Mouse (Mus musculus) adrenal gland, postnatal 10 days (tissue): ENCODE measurements around the gene 4931409K22Rik. TPM values are rescaled to one million over a fixed set of nuclear protein-coding genes. Genes with fewer than 3 reads are reported as not detected.
A peak's percentile ranks its signal among the peaks of the same experiment; 100 is the strongest.
"Not testable (repeated sequence)": the region's sequence is repeated elsewhere in the genome, so short reads cannot be mapped to it uniquely, and the experiment has no call there.

Experiments
- DNase-seq: peaks from one replicate; pipeline ENCODE4 v3.0.0; 2021; ENCODE audit warnings: mixed read lengths
- total RNA-seq, 2 experiments: library from RNA; stranded (reverse); gene quantifications; 2 replicates each; pipeline ENCODE4 v1.2.3; 2021

4931409K22Rik gene
- total RNA-seq, 2 experiments from 2014 or later = not detected

DNA sequence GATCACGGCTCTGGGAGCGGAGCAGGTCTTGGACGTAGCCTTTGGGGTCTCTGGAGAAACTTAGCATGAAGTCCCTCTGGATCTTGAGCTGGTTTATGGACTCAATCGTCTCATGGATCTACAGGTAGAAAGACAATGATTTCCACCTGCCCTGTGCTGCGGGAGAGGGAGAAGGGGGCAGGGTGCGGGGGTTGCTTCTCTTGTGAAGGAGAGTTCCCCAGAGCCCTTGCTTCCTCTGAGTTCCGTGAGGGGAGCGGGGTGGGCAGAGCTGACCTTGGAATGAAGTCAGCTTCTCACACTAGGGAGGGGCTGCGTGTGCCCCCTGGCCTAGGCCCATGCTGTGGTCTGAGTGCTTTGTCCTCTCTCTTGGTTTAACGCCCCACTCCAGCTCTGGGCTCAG lies 36.6 kb upstream of the 4931409K22Rik start:
- DNase-seq = no peak

- DNase-seq = no peak
Measured at GRCm38 (mm10) chr5:24592471-24593160, 36.0 kb upstream of the 4931409K22Rik start.

- no peak for DNase-seq
Measured at GRCm38 (mm10) chr5:24591796-24592470, 35.3 kb upstream of the 4931409K22Rik start.

GRCm38 (mm10) chr5:24591268-24591721 lies 34.7 kb upstream of the 4931409K22Rik start:
- peak; percentile 69 for DNase-seq

- no peak for DNase-seq
Measured at GRCm38 (mm10) chr5:24589511-24590500, 33.2 kb upstream of the 4931409K22Rik start.

GRCm38 (mm10) chr5:24587200-24587577 lies 30.6 kb upstream of the 4931409K22Rik start:
- DNase-seq = no peak

DNA sequence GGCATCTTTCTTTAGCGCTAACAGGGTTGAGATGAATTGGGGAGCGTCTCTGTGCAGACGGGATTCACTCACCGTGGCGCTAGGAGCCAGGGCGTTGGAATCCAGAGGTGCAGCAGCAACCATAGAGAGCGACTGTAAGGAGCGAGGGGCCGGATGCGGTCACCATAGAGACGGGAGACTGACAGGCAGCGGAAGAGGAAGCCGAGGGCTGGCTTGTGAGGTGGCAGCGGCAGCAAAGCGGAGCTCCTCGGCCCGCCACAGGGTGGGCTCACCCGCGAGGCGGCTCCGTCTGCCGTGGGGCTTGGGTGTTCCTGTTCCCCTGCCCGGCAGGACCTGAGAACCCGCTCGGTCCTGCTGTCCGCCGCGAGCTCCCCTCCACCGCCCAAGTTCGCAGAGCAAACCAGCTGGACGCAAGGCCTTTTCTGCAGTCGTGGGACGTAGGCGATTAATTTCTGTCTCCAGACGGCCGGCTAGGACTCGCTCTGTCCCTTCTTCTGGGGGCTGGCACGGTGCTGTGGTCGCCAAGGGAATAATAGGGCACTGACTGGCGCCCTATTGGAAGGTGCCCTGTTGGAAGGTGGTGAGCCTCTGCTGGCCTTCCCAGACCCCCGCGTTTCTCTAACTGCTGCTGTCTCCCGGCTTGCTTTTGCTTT lies 30.1 kb upstream of the 4931409K22Rik start, which contains the start of gene Chpf2:
TSS of gene Chpf2 (plus strand) at position 195 of the 653 bp plus-strand sequence.
- DNase-seq = peak; percentile 90

DNA sequence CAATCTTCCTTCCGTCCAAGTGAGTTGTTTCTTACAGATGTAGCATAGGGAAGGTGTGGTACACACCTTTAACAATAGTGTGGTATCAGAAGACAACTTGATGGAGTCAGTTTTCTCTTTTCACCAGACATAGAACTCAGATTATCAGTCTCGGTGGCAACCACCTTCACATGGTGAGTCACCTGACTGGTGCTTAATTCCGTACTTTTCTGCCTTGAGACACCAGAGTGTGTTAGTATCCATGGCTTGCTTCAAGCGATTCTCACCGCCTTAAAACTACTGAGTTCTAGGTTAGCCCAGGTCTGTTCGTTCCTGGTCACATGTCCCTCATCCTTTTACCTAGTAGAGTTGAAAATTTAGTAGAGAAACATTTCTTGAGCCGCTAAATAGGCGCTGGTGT lies 29.5 kb upstream of the 4931409K22Rik start:
- DNase-seq = no peak

GRCm38 (mm10) chr5:24578109-24578963 lies 21.7 kb upstream of the 4931409K22Rik start:
- DNase-seq = no peak

- peak; percentile 100 for DNase-seq
Measured at GRCm38 (mm10) chr5:24577183-24577929, 20.7 kb upstream of the 4931409K22Rik start, which contains the start of gene Abcf2. TSS of gene Abcf2 (minus strand) at chr5:24577467.

DNA sequence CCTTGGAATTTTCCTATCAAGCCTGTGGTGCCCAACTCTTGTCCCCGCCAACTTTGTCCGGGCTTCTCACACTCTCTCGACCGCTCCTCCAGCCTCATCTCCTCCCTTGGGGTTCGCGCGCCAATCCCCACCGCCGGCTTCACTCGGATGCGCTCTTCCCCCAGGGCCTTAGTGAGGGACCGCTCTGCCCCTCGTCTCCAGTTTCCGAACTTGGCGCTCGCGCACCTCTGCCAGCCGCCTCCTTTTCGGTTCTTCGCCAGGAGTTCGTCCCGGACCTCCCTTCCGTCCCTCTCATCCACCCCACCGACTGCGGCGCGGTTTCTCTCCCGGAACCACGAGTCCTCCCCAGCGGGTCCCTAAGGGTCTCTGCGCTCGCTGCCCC lies 20.2 kb upstream of the 4931409K22Rik start:
- DNase-seq = no peak

DNA sequence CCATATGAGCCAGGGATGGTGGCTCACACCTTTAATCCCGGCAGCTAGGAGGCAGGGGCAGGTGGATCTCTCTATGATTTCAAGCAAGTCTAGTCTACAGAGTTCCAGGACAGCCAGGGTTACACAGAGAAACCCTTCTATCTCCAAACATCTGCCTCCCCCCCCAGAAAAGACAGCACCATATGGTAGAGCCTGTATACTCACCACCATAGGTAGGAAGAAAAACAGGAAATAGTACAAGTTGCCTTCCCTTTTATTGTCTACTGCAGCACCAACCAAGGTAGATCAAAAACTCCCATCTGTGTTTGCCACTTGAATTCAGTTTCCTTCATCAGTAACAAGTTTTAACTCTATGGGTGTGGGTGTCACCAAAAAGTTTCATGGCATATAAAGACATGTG lies 19.3 kb upstream of the 4931409K22Rik start:
- DNase-seq = no peak

DNA sequence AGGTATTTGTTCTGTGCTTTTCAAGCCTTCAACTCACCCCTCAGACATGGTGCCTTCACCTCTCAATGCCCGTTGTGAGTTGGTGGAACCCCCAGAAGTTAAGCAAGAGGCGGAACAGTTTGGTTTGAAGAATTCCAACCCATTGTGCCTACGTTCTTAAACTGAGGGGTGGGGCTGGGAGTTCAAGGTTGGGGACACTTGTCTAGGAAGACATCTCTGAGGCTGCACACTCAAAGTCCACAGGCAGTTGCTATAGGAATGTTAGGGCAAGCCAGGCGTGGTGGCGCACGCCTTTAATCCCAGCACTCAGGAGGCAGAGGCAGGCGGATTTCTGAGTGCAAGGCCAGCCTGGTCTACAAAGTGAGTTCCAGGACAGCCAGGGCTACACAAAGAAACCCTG lies 1.3 kb downstream of the 4931409K22Rik start:
- DNase-seq = not testable (repeated sequence)

DNA sequence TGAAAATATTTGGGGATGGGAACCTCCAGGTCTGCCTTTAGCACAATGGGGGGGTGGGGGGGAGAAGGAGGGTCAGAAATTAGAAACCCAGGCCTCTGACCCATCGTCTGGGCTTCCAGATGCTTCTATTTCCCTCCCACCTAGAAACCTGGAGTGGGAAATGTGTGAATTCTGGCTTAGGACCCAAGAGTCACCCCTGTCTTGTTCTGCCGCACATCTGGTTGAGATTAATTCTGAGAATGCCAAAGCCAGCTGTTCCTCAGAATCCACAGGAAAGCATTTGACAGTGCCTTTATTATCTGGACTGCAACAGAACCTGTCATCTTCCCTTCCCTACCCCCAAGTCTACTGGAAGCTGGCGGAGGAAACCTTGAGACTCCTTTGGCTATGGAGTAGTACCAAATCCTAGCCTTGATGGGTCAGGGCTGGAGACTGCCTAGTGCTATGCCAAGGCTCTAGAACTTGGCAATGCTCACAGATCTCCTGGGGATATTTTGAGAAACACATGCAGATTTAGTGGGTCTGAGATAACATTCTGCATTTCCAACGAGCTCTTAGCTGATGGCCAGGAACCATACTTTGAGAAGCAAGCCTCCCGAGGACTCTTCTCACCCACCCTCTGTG lies 2.9 kb downstream of the 4931409K22Rik start:
- peak; percentile 45 for DNase-seq

DNA sequence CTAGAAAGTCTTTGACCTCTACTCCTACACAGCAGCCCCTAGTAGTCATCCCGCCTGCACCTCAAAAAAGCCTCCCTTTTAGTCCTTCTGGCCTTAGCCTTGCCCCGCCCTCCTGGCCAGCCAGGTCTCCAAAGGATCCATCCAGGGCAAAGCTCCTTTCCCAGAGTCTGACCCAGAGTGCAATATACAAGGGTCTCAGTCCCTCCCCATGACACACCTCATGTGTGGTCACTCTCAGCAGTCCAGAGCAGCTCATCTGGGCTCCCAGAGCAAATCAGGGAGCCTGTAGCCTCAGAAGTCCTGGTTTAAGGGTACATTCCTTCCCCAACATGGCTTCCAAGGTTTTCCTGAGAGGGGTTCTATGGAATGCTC lies 5.3 kb downstream of the 4931409K22Rik start:
- DNase-seq = no peak

GRCm38 (mm10) chr5:24550598-24551316 lies 5.9 kb downstream of the 4931409K22Rik start:
- peak; percentile 46 for DNase-seq

GRCm38 (mm10) chr5:24542643-24543042 lies 14.0 kb downstream of the 4931409K22Rik start:
- DNase-seq = no peak

DNA sequence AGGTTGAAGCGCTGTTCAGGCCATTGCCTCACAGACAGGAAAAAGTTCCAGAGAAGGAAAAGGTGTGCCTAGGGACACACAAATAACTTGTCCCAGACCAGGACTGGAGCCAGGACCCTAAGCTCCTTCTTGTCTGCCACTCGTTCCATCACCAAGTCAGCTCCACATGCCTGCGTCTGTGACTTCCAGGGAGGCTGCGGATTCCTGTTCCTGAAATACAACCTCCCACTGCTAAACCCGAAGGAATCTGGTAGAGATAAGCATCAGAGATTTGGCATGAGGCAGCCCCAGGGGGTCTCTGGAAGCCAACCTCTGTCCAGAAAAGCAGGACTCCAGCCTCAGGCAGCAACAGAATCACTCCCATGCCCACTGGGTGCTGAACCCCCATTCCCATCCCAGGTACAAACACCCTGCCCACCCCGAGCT lies 15.5 kb downstream of the 4931409K22Rik start:
- DNase-seq = no peak
